Mouse (Mus musculus): Measurements from ENCODE around the gene Acod1. TPM values are rescaled to one million over a fixed set of nuclear protein-coding genes. Genes with fewer than 3 reads are reported as not detected.

Acod1 gene
- total and polyA plus RNA-seq, 2 experiments from 2014 or later, result not detected

GRCm38 (mm10) chr14:103099238-103099933 is 52.6 kb downstream of the Acod1 start, which contains the start of gene Fbxl3:
Gene Fbxl3, minus strand, starts transcription at chr14:103099566.
- Histone ChIP-seq H3K27ac (peak within 1 kb of the TSS; percentile 99), H3K4me1 (ENCODE audit: insufficient read depth, low read length) (peaks cover 9% of the 10 kb centered on the region), H3K4me2 (ENCODE audit: low read depth, low read length) (peak within 1 kb of the TSS; percentile 74), H3K9me3 (ENCODE audit: low read length) (no peaks in the 10 kb centered on the region), H3K36me3 (ENCODE audit: insufficient read depth, low read length) (0 out of 2 replicates have a peak, but pooled peaks cover 6% of the 10 kb centered on the region), H3K27me3 (ENCODE audit: insufficient read depth, low read length) (no peaks in the 10 kb centered on the region), H3K9ac (replicated peaks; ENCODE audit: low read length) (peak within 1 kb of the TSS; percentile 99), H3K4me3 (ENCODE audit: low read length) (peak within 1 kb of the TSS; percentile 83)
- WGBS, result under 1% methylated on average over 75 of the region's 88 CpGs
- DNase-seq (ENCODE audit: low spot score) (peak; percentile 95), ATAC-seq (peak; percentile 89)
- no peak for TF ChIP-seq CTCF (IDR thresholded peaks at IDR 0.05; ENCODE audit: low read depth)

DNA sequence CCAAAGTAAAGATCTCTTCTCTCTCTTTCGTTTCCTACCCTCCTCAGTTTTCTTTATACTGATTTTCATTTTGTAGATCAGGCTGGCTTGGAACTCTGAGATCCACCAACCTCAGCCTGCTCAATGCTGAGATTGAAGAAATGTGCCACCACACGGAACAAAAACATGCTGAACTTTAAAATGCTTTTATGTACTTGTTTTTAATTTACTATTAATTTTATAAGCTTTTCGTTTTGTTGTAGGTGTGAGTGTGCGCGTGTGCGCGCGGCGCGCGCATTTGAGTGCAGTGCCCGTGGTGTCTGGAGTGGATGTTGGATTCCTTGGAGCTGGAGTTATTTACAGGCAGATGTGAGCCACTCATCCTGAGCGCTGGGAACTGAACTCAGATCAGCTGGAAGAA is 53.5 kb downstream of the Acod1 start:
- no peak for TF ChIP-seq CTCF (IDR thresholded peaks at IDR 0.05; ENCODE audit: low read depth)
- H3K36me3 ChIP-seq (ENCODE audit: insufficient read depth, low read length), result 0 out of 2 replicates have a peak, but pooled peaks cover under 1% of the 10 kb centered on the region
- H3K9ac ChIP-seq (replicated peaks; ENCODE audit: low read length), result no peak overlapping the region
- peak overlapping the region; percentile 74; the same call in 1 of the 2 replicates for H3K4me2 ChIP-seq (ENCODE audit: low read depth, low read length)
- DNase-seq (ENCODE audit: low spot score), result no peak
- H3K27me3 ChIP-seq (ENCODE audit: insufficient read depth, low read length), result no peaks in the 10 kb centered on the region
- WGBS, result 83% methylated on average over 13 of the region's 13 CpGs
- H3K4me1 ChIP-seq (ENCODE audit: insufficient read depth, low read length), result peaks cover 9% of the 10 kb centered on the region
- 0 out of 2 replicates have a peak overlapping the region, but pooled peaks have one; percentile 83 for H3K4me3 ChIP-seq (ENCODE audit: low read length)
- H3K9me3 ChIP-seq (ENCODE audit: low read length), result no peaks in the 10 kb centered on the region
- no peak for ATAC-seq
- no peak overlapping the region for H3K27ac ChIP-seq

GRCm38 (mm10) chr14:103101171-103101570 is 54.4 kb downstream of the Acod1 start:
- Histone ChIP-seq H3K9ac (replicated peaks; ENCODE audit: low read length) (no peak overlapping the region), H3K9me3 (ENCODE audit: low read length) (no peaks in the 10 kb centered on the region), H3K27me3 (ENCODE audit: insufficient read depth, low read length) (no peaks in the 10 kb centered on the region), H3K36me3 (ENCODE audit: insufficient read depth, low read length) (no peaks in the 10 kb centered on the region), H3K27ac (no peak overlapping the region), H3K4me3 (ENCODE audit: low read length) (no peak overlapping the region), H3K4me2 (ENCODE audit: low read depth, low read length) (no peak overlapping the region), H3K4me1 (ENCODE audit: insufficient read depth, low read length) (peaks cover 9% of the 10 kb centered on the region)
- no peak for TF ChIP-seq CTCF (IDR thresholded peaks at IDR 0.05; ENCODE audit: low read depth)
- DNase-seq (ENCODE audit: low spot score) (no peak), ATAC-seq (no peak)
- WGBS, result 84% methylated on average over 3 of the region's 3 CpGs

- Histone ChIP-seq H3K9ac (replicated peaks; ENCODE audit: low read length) (no peak overlapping the region), H3K9me3 (ENCODE audit: low read length) (no peaks in the 10 kb centered on the region), H3K4me1 (ENCODE audit: insufficient read depth, low read length) (peaks cover 2% of the 10 kb centered on the region; the same call in 1 of the 2 replicates), H3K4me2 (ENCODE audit: low read depth, low read length) (no peak overlapping the region), H3K27me3 (ENCODE audit: insufficient read depth, low read length) (no peaks in the 10 kb centered on the region), H3K4me3 (ENCODE audit: low read length) (no peak overlapping the region), H3K27ac (no peak overlapping the region), H3K36me3 (ENCODE audit: insufficient read depth, low read length) (no peaks in the 10 kb centered on the region)
- 65% methylated on average over 6 of the region's 6 CpGs for WGBS
- no peak for TF ChIP-seq CTCF (IDR thresholded peaks at IDR 0.05; ENCODE audit: low read depth)
- ATAC-seq (no peak), DNase-seq (ENCODE audit: low spot score) (no peak)
Observed at GRCm38 (mm10) chr14:103102246-103102645, 55.5 kb downstream of the Acod1 start.

- H3K27ac ChIP-seq, result no peak overlapping the region
- H3K4me2 ChIP-seq (ENCODE audit: low read depth, low read length), result no peak overlapping the region
- no peak overlapping the region for H3K9ac ChIP-seq (replicated peaks; ENCODE audit: low read length)
- TF ChIP-seq CTCF (IDR thresholded peaks at IDR 0.05; ENCODE audit: low read depth), result no peak
- no peak for DNase-seq (ENCODE audit: low spot score)
- H3K9me3 ChIP-seq (ENCODE audit: low read length), result no peaks in the 10 kb centered on the region
- no peak for ATAC-seq
- H3K27me3 ChIP-seq (ENCODE audit: insufficient read depth, low read length), result no peaks in the 10 kb centered on the region
- 74% methylated on average over 10 of the region's 10 CpGs for WGBS
- no peaks in the 10 kb centered on the region for H3K4me1 ChIP-seq (ENCODE audit: insufficient read depth, low read length)
- no peak overlapping the region for H3K4me3 ChIP-seq (ENCODE audit: low read length)
- H3K36me3 ChIP-seq (ENCODE audit: insufficient read depth, low read length), result no peaks in the 10 kb centered on the region
Observed at GRCm38 (mm10) chr14:103102731-103103335, 56.1 kb downstream of the Acod1 start.

Other genes with a start within 250 kb of the Acod1 start
- 93.9 and 98.8 TPM in 2 replicates for gene Kctd12, start 64.3 kb upstream of the Acod1 start, total RNA-seq (2014; rRNA removed)
- 11.1 and 12.6 TPM in 2 replicates for gene Kctd12, start 64.3 kb upstream of the Acod1 start, polyA plus RNA-seq (2015; fragmentation: Nextera tagmentation; extraction: Ambion mirVana)
- 11.8 and 14.9 TPM in 2 replicates for gene Cln5, start 23.2 kb downstream of the Acod1 start, total RNA-seq (2014; rRNA removed)
- gene Cln5, start 23.2 kb downstream of the Acod1 start, polyA plus RNA-seq (2015; fragmentation: Nextera tagmentation; extraction: Ambion mirVana), result 14.0 and 14.5 TPM in 2 replicates
- gene Fbxl3, start 52.6 kb downstream of the Acod1 start, total RNA-seq (2014; rRNA removed), result 53.7 and 61.6 TPM in 2 replicates
- gene Fbxl3, start 52.6 kb downstream of the Acod1 start, polyA plus RNA-seq (2015; fragmentation: Nextera tagmentation; extraction: Ambion mirVana), result 26.7 and 27.4 TPM in 2 replicates